Mouse (Mus musculus) spleen, postnatal 14 days (tissue): ENCODE results near the gene Nudt3.
A peak's percentile ranks its signal among the peaks of the same experiment; 100 is the strongest.

ENCODE experiments used
- DNase-seq, 2 experiments: peaks; one replicate each; pipeline ENCODE4 v3.0.0; 2021 to 2022; ENCODE audit warnings: low spot score in 2 of 2

Nudt3 gene

DNA sequence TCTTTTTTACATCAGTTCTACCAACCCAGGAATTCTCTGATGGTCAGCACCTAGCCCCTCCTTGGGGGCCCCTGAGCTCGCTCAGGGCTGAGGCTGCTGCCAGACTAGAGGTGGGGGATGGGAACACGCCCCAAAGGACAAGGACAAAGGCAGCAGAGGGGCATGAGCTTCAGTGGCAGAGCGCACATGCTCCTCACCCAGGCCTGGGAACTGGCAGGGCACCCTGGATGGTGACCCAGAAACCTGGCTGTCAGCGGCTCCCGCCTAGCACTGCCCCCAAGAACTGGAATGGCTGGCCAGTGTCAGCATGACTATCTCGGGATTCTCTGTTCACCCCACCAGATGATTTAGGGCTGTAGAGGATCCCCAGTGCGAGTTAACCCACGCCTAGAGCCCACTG is 74.1 kb downstream of the Nudt3 start:
- DNase-seq: no peak

DNA sequence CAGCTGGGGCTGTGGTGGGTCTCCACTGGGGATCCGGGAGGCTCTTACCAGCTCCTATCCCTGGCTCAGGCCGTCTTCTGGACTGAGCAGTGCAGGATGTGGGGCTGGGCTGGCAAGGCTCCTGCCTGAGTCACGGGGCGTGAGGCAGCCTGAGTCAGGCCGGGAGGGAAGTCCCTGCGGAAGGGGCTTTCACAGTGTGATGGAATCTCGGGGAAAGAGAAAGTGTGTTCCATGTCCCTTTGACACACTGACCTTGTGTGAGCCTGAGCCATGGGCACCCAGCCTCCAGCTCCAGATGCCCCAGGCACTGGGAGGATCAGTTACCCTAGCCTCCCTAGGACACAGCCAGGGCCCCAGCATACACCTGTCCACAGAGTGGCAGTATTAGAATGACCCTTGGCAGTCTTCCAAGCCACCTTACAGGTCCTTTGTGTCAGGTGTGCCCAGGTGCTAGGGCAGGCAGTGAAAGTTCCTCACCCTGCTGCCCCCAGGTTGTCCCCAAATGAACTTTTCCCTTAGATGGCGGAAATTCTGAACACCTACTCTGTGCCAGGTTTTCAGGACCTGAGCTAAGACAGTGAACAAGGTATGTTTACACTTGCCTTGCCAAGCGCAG is 75.9 kb downstream of the Nudt3 start:
- DNase-seq: no peak

DNA sequence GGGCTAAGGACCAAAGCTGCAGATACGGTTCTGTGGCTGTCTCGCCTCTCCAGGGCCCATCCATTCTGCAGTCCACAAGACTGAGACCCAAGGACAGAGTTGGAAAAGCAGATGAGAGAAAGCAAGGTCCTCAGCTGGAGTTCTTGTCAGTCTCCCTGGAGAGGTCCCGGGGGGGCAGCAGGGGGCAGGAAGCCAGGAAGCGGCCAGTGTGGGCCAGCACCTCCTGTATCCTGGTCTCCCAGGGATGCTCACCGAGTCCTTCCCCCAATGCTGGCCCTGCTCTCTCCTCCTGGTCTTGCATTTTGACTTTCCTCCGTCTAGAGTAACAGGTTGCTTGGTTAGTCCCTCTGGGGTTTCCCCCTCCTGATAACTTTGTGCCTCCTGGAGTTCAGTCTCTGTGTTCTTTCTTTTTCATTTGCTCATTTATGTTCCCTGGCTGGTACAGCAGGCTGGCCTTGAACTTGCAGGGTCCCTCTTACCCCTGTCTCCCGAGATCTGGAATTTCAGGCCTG is 76.7 kb downstream of the Nudt3 start:
- no peak for DNase-seq

DNA sequence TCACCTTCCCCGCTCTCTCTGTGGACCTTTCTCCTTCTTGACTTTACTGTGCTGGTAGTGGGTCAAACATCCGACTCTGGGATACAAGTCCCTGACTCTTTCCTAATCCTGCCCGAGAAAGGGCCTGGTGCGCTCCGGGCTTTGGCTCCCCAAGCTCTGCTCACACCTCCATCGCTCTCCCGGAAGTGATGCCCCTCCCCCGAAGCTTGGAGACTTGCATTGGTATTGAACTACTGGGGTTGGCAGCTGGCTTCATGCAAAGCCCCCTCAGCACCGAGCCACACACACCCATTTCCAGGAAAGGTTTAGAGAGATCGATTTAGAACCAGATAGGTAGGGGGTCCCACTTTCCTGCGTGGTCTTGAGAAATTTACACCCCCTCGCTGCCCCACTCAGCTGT is 77.3 kb downstream of the Nudt3 start:
- no peak for DNase-seq

DNA sequence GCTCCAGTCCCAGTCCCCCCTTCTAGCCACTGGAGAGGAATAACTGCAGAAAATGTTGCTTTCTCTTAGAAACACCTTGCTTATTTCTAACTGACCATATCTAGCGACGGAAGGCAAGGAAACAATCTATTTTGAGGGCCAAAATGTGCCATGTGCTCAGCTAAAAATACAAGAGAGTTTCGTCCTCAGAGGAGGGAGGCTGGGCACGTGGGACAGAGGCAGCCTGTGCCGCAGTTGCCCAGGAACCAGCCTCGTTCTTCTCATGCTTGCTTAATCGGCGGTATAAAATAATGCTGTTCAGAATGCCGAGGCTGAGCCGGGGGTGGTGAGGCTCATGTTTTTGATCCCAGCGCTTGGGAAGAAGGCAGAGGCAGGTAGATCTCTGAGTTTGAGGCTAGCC is 78.7 kb downstream of the Nudt3 start:
- DNase-seq: no peak

DNA sequence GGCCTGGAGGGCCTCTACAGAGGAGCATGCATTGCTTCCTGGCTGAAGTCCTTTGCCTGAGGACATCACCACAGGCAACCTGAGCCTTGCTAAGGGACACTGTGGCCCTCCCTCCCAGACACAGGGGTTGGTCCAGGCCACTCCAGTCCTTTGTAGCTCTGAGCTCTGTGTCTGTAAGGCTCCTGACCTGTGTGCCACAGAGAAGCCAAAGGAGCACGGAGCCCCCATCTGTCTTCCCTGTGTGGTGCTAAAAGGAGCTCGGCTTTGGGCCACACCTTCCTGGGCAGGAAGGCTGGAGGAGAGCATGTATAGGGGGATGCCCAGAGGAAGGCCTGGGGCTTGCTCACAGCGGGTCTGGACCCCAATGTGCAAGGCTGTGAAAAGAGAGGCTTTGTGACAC is 81.3 kb downstream of the Nudt3 start:
- no peak for DNase-seq

DNA sequence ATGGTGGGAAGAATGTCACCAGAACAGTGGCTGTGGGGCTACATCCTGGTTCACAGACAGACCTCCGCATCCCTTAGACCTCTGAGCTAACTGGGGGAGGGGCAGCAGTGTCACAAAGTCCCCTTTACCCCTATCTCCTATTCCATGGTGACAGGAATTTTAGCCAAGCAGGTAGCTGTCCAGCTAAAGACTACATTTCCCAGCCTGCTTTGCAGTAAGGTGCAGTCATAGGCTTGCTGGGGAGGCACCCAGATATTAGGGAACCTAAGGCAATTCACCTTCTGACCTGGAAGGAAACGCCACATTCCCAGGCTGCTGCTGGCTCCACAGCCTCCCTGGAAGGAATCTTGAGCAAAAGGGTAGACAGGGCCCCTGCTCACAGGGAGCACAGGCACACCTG is 82.0 kb downstream of the Nudt3 start:
- DNase-seq: no peak

DNA sequence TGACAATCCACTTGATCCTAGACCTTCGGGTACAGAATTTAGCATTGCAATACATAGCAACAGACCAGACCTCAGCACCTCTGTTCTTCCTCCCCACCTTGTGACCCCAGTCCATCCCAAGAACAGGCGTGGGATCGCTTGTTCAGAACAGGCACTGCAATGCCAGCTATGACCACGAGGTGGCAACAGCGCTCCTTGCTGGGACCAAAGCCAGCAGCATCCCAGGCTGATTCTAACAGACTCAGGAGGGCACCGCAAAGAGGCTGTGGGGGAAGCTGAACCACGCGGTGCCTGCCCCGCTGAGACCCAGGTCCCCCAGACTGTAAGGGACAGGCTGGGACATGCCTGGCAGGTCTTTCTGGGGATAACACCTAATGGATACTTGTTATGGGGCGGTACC is 88.6 kb downstream of the Nudt3 start:
- DNase-seq: peak; percentile 78 to 89

DNA sequence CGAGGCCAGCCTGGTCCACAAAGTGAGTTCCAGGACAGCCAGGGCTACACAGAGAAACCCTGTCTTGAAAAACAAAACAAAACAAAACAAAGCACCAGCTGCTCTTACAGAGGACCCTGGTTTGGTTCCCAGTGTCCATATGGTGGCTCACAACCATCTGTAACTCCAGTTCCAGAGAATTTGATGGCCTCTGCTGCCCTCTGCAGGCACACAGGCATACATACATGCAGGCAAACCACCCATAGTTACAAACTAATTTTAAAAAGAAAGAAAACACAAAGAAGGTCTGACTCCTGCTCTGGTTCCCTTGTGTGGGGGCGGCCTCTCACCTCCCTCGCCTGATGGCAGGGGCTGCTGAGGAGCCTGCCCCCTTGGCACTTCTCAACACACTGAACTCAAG is 89.9 kb downstream of the Nudt3 start:
- DNase-seq: no peak

DNA sequence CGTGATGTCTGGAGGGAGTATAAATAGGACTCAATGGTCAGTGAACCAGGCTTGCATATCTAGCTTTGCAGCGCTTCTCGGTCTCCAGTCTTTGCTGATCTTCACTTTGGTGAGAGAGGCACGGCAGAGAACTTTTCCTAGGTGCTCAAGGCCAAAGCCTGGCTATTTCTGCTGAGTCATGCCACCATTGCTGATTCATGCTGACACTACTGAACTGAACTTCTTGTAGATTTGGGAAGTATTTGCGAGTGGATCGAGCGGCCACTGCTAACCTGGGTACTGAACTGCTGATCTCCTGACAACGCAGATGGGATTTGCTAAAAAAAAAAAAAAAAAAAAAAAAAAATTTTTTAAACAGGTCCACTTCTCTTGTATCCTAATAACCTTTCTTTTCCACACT is 91.2 kb downstream of the Nudt3 start:
- DNase-seq: no peak
